Mouse (Mus musculus) embryo, embryonic 10 days (tissue): ENCODE results near the gene Dip2a.

ENCODE experiments used
- DNase-seq: peaks from one replicate; pipeline ENCODE4 v3.0.0-alpha.2; 2015; ENCODE audit warnings: low spot score

Gene Dip2a

DNA sequence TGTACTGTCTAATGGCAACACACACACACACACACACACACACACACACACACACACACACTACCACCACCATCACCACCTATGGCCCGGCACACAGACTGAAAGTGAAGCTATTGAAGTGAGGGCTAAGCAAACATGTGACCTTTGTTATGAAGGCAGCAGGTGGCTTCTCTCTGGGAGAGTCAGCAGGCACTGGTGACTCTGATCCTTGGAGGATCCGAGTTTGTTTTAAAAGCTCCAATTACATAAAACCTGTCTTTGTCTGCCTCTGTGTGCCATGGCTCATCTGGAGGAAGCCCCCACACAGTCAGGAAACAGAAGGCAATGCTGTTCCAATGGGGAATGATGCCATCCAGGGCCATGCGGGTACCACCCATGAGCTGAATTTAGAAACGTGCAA is 98.5 kb downstream of the Dip2a start:
- DNase-seq = peak; percentile 22

DNA sequence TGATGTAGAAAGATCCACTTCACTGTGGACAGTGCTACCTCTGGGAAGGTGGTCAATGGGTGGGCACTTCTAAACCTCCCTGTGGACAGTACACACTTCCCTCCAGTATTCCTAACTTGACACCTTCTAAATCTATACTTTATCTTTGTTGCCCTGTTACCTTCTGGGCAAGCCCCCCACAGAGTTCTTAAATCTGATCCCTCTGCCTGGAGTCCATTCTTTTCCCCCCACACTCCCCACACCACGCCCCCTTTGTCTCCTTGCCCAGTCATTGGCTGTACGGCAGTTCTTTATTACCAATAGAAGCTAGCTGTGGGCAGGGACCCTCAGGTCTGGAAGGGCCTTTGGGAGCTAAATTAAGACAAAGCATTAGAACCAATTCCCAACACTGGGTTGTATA is 100.0 kb downstream of the Dip2a start:
- no peak for DNase-seq

DNA sequence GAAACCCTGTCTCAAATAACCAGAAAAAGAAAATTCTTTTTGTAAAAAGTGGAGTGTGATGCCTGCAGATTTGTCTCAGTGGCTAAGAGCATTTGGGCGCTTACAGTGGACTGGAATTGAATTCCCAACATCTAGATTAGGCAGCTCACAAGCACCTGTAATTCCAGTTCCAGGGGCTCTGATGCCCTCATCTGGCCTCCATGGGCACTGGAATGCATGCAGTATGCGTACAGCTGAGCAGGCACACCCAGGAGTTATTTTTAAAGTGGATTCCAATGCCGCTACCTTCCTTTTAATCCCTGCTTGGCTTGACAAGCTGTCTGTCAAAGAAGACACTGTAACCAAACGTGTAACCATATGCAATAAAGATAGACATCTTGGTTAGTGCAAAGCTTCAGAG is 105.7 kb downstream of the Dip2a start:
- no peak for DNase-seq

DNA sequence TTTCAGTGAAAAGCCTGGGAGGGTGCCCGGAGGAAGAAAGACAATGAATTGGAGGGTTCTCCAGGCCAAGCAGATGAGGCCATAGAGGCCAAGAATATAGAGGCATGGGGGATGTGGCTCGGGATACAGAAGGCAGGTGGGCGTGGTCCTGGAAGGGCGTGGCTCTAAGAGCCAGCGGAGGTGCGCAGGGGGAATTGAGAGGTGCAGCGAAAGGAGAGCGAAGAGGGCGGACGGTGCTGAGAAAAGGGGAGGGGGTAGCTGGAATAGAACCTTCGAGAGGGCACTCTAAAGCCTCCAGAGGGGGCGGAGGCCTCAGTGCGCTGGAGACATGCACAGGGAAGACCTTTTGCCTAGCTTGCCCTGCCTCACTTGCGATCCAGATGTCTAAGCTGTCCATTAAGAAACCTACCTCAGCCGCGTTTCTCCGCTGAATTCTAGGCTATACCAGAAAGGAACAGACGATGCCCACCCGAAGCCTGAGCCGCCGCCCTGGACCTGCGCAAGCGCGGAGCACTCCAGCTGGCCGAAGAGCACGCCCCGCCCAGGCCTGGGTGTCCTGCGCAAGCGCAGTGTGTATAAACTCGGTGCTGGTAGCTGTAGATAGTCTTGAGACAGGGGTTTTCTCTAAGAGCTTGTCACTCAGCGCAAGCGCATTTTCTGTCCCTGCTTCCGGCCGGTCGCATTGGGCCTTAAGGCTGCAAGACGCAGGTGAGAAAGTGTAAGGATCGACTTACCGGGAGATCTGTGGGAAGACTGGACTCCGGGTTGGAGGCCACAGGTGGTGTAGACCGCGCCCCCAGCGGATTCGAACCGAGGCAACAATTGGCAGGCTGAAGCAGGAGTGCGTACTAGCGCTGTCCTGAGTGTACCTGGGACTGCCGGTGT is 107.5 kb downstream of the Dip2a start, which contains the start of gene Prmt2:
Prmt2 (minus strand) TSS at position 525 of the 885 bp plus-strand sequence.
- peak; percentile 97 for DNase-seq

DNA sequence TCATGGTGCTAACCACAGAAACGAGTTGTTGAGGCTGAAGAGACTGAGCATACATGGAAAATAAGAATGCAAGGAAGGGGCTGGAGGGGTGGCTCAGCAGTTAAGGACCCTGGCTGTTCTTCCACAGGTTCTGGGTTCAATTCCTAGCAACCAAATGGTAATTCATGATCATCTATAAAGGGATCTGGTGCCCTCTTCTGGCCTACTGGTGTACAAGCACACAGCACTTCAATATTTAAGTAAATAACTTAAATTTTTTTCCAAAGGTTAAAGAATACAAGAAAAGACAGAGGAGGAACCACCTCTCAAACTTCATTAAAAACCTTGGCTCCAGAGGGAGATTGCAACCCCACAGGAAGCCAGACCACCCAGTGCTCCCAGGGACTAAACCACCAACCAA is 115.5 kb downstream of the Dip2a start:
- no peak for DNase-seq

DNA sequence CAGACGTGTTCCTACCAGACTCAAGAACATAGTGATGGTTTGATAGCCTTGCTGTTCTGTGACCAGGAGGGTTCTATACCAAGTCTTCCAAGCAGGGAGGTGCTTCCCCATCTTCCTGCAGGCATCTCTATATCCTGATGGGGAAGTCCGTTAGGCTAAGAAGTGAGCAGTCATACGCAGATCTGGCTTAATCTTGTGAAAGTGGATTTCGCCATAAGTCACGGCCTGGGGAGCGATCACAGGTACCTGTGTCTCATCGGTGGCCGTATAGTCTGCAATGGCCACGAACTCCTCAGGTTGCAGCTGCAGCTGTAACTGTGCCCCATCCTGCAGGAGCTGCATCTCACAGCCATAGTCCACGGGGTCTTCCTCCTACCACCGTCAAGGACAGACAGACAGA is 119.1 kb downstream of the Dip2a start:
- no peak for DNase-seq

DNA sequence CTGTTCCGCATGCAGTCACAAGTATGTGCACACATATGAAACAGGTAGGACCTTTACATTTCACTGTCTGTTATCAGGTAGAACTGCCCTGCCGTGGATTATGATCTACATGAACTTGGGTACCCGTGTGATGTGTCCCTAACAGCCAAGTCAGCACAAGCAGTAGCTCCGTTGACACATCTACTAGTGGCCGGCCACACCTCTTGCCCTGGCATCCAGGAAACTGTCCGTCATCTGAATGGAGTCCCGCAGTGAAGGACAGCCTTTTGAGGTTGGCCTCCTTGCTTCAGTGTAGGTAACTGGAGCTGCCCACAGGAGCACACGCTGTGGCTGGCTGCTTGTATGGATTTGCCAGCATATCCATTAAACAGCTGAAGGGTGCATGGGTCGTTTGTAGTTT is 126.9 kb downstream of the Dip2a start:
- no peak for DNase-seq

DNA sequence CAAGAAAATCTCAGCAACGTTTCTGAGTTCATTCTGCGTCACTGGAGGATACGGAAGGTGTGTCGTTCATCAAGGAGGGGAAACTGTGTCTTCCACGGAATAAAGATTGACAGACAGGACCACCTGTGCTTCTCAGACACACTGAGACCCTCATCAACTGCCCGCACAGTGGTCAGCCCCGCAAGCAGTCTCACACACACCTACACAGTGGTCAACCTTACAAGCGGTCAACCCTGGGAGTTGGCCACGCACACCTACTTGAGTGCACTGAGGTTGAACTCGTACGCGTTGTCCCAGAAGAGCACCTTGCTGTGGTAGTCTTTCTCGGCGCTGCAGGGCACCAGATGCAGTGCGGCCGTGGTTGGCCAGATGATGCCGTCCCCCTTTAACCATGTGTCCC is 128.0 kb downstream of the Dip2a start:
- DNase-seq = no peak

DNA sequence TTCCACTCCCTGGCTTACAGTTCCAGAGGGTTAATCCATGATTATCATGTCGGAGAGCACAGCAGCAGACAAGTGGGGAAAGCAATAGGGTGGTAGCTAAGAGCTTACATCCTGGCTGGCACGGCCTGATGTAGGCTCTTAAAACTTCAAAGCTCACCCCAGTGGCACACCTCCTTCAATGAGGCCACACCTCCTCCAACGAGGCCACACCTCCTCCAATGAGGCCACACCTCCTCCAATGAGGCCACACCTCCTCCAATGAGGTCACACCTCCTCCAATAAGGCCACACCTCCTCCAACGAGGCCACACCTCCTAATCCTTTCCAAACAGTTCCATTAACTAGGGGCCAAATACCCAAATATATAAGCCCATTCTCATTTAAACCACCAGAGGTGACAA is 130.9 kb downstream of the Dip2a start:
- no peak for DNase-seq

DNA sequence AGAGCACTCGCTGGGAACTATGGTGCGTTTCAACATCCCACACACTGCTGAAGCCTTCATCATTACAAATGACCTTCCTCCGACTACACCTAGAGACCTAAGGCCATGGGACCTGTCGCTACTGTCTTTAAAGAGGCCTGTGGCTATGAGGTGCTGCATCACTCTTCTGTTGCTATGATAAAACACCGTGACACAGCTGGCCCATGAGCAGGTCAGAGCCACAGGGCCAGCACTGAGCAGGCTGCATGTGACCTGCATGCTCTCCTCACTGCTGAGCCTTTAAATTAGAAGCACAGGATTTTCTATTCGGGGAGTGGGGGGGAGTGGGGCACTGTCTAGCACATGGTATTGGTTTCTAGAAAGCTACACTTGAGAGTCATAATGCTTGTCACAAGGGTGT is 133.0 kb downstream of the Dip2a start:
- no peak for DNase-seq

DNA sequence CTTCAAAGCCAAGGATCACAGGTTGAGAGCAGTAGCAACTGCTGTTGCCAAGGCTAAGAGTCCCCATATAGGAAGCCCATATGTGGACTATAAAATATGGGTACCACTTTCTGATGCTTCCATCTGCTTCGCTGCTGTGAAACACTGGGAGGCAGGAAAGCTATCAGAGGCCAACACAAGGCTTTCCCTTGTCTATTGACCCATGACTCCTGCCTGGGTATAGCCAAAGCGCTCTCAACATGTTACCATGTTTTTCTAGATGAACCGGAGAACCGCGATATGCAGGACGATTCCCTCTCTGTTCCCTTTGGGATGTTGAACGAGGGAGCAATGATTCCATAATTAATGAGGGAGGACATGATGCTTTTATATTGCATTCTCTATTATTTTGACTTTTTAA is 134.3 kb downstream of the Dip2a start:
- DNase-seq = no peak
